Mouse (Mus musculus) stomach, postnatal 0 days (tissue): ENCODE measurements around the gene Psg19.

ENCODE experiments used
- CTCF ChIP-seq: IDR thresholded peaks from 2 replicates; pipeline ENCODE4 v1.5.1; 2016; ENCODE audit warnings: antibody characterized with exemption, low read depth, mild to moderate bottlenecking, moderate library complexity
- EP300 ChIP-seq: optimal IDR thresholded peaks from 2 replicates; pipeline ENCODE3; 2016; ENCODE audit warnings: antibody characterized with exemption

GRCm38 (mm10) chr7:18829545-18829944, 31.2 kb upstream of the Psg19 start:
- TF ChIP-seq CTCF (no peak), EP300 (no peak)
